Mouse (Mus musculus) liver, embryonic 13.5 days (tissue): Measurements from ENCODE around the gene Npas2. TPM values are rescaled to one million over a fixed set of nuclear protein-coding genes. Genes with fewer than 3 reads are reported as not detected.

Source experiments
- ATAC-seq: fragments of 200-750 bp; cut with Nextera tagmentation; 2 replicates; pipeline ENCODE4 v1.8.0; 2017; ENCODE audit warnings: low read depth, mild to moderate bottlenecking, moderate number of reproducible peaks, moderate library complexity
- DNase-seq: peaks from one replicate; pipeline ENCODE4 v3.0.0; 2022
- H3K27ac ChIP-seq: fragments of 300-500 bp; sonication (generic); 2 replicates; pipeline ENCODE4 v1.5.1; 2015; ENCODE audit warnings: moderate library complexity, mild to moderate bottlenecking, inconsistent platforms
- H3K27me3 ChIP-seq: fragments of 300-500 bp; sonication (generic); 2 replicates; pipeline ENCODE4 v1.6.1; 2015; ENCODE audit warnings: mild to moderate bottlenecking, inconsistent platforms
- H3K36me3 ChIP-seq: fragments of 300-500 bp; sonication (generic); 2 replicates; pipeline ENCODE4 v1.6.1; 2015; ENCODE audit warnings: mild to moderate bottlenecking, inconsistent platforms
- H3K4me1 ChIP-seq: fragments of 300-500 bp; sonication (generic); replicated peaks from 2 replicates; pipeline ENCODE4 v1.6.1; 2015; ENCODE audit warnings: inconsistent platforms
- H3K4me2 ChIP-seq: fragments of 300-500 bp; sonication (generic); 2 replicates; pipeline ENCODE4 v1.6.1; 2015; ENCODE audit warnings: inconsistent platforms, mild to moderate bottlenecking, moderate library complexity
- H3K4me3 ChIP-seq: fragments of 300-500 bp; sonication (generic); replicated peaks from 2 replicates; pipeline ENCODE4 v1.5.1; 2015; ENCODE audit warnings: mild to moderate bottlenecking, inconsistent platforms
- H3K9ac ChIP-seq: fragments of 300-500 bp; sonication (generic); 2 replicates; pipeline ENCODE4 v1.6.1; 2015; ENCODE audit warnings: mild to moderate bottlenecking, inconsistent platforms
- H3K9me3 ChIP-seq: fragments of 300-500 bp; sonication (generic); replicated peaks from 2 replicates; pipeline ENCODE4 v1.6.1; 2016; ENCODE audit warnings: inconsistent platforms
- WGBS: fragments of 180-500 bp; shearing (Covaris S2); methylation state at CpG from one replicate; pipeline ENCODE4 v1.1.7; 2015; ENCODE audit not compliant: insufficient replicate concordance; 5-methylcytosine and 5-hydroxymethylcytosine counted together
- polyA plus RNA-seq: library from polyadenylated mRNA; unstranded; fragments of >200 nt; fragmentation: Nextera tagmentation; extraction: Ambion mirVana; gene quantifications from 2 replicates; pipeline ENCODE4 v1.2.1, GENCODE M21; 2015

Npas2 gene
- polyA plus RNA-seq, 1 experiment from 2014 or later, result 0.13 TPM

DNA sequence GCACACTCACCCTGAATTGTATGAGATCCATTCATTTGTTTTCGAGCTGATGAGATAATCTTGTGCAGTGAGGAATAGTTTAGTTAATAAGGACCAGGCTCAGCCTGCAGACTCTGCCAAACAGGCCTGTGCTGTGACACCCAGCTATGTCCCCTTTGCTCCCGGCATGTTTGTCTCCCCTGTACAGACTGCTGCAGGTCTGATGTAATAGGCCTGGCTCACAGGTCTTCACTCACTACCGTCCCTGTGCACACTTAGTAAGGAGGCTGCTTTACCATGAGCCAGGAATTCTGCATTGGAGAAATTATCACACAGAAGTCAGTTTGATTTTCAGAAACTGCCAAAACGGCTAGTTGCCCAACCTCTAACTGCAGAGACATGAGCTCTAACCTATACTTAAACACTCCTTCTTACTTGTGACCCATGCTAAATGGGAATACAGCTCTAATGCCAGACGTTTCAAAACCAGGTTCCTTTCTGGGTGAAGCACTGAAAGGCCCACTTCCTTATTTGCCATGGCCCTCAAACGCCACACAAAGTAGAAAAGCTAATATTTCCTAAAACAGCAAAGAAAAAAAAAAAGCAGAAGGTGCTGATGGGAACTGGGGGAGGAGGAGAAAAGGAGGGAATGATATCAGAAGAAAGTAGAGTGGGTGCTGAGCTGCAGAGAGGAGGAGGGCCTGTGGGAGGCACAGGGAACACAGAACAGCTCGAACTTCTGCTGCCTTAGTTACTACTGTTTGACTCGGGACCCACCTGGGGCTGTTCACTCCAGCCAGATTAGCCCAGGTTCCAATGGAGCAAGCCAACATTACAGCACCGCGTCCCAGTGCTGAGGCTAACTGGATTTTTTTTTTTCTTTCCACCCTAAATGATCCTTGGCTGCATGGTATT, 120.1 kb downstream of the Npas2 start:
- H3K9me3 ChIP-seq, result no peaks in the 10 kb centered on the region
- WGBS, result 46% methylated on average over 10 of the region's 10 CpGs
- H3K4me2 ChIP-seq, result no peak overlapping the region
- no peak overlapping the region for H3K4me3 ChIP-seq
- DNase-seq (no peak), ATAC-seq (no peak)
- no peak overlapping the region for H3K9ac ChIP-seq
- no peak overlapping the region for H3K27ac ChIP-seq
- H3K27me3 ChIP-seq, result no peaks in the 10 kb centered on the region
- H3K4me1 ChIP-seq, result no peaks in the 10 kb centered on the region
- H3K36me3 ChIP-seq, result no peaks in the 10 kb centered on the region

DNA sequence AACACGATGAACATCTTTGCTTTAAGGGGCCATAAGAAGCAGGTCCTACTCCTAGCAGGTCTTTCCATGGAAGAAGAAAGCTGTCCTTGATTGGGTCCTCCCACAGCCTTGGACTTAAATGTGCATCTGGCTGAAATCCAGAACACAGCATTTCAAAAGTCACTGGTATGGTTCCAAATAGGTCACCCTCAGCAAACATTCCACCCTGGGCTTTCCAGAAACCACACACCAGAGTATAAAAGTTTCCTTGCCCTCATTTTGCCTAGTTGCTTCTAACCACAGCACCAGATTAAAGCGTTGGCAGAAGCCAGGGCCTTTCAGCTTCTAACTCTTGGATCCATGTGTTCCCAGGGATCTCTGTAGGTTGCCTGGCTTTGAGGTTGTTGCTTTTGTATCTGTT, 124.4 kb downstream of the Npas2 start:
- Histone ChIP-seq H3K9ac (no peak overlapping the region), H3K27me3 (no peaks in the 10 kb centered on the region), H3K4me3 (no peak overlapping the region), H3K27ac (no peak overlapping the region), H3K9me3 (no peaks in the 10 kb centered on the region), H3K4me1 (no peaks in the 10 kb centered on the region), H3K36me3 (no peaks in the 10 kb centered on the region), H3K4me2 (no peak overlapping the region)
- WGBS, result 51% methylated on average over 2 of the region's 2 CpGs
- DNase-seq, result no peak
- ATAC-seq, result no peak

- Histone ChIP-seq H3K9me3 (no peaks in the 10 kb centered on the region), H3K27me3 (no peaks in the 10 kb centered on the region), H3K36me3 (no peaks in the 10 kb centered on the region), H3K9ac (no peak overlapping the region), H3K27ac (no peak overlapping the region), H3K4me1 (no peaks in the 10 kb centered on the region), H3K4me2 (no peak overlapping the region), H3K4me3 (no peak overlapping the region)
- no peak for DNase-seq
- ATAC-seq, result no peak
- WGBS, result 71% methylated on average over 7 of the region's 7 CpGs
Observed at GRCm38 (mm10) chr1:39318870-39319269, 125.3 kb downstream of the Npas2 start.

- Histone ChIP-seq H3K9ac (no peak overlapping the region), H3K4me2 (no peak overlapping the region), H3K36me3 (no peaks in the 10 kb centered on the region), H3K4me1 (no peaks in the 10 kb centered on the region), H3K4me3 (no peak overlapping the region), H3K27me3 (no peaks in the 10 kb centered on the region), H3K27ac (no peak overlapping the region), H3K9me3 (no peaks in the 10 kb centered on the region)
- DNase-seq (no peak), ATAC-seq (no peak)
- 57% methylated on average over 6 of the region's 6 CpGs for WGBS
Observed at GRCm38 (mm10) chr1:39321954-39322353, 128.4 kb downstream of the Npas2 start.

DNA sequence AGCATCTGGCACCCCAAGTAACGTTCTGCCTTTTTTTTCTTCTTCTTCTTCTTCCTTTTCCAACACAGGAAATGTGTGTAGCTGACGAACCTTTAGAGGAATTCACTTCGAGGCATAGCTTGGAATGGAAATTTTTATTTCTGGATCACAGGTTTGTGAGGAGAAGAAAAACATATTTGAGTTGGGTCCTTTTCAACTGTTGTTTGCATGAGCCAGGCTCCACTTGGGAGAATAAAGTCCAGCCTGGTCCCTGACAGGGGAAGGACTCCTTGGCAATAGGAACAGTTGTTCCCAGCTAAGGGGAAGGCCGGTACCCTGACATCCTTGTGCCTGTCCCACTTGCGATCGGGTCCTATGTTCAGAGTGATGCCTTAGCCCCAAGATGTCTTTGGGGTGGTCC, 131.7 kb downstream of the Npas2 start:
- ATAC-seq, result no peak
- H3K36me3 ChIP-seq, result no peaks in the 10 kb centered on the region
- H3K27me3 ChIP-seq, result no peaks in the 10 kb centered on the region
- H3K9me3 ChIP-seq, result no peaks in the 10 kb centered on the region
- no peak overlapping the region for H3K4me2 ChIP-seq
- no peak overlapping the region for H3K9ac ChIP-seq
- no peak overlapping the region for H3K27ac ChIP-seq
- no peak for DNase-seq
- H3K4me1 ChIP-seq, result no peaks in the 10 kb centered on the region
- H3K4me3 ChIP-seq, result no peak overlapping the region
- WGBS, result 65% methylated on average over 6 of the region's 6 CpGs

DNA sequence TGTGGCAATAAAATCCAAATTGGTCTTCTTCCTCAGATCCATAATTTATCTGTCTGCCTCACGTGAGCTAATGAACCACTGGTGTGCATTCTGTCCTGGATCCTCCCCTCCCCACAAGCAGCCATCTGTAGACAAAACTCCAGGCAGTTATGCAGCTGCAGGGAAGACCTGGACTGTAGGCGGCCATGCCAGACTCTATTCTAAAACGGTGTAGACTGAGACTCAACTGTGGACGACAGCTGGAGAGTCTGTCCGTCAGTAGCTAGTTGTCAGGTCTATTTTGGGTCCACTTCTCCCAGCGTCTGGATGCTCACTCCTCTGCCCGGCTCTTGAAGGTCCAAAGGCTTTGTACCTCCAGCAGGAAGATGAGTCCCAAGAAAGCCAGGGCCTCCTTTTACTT, 134.0 kb downstream of the Npas2 start:
- whole genome bisulfite sequencing, result 59% methylated on average over 7 of the region's 7 CpGs

DNA sequence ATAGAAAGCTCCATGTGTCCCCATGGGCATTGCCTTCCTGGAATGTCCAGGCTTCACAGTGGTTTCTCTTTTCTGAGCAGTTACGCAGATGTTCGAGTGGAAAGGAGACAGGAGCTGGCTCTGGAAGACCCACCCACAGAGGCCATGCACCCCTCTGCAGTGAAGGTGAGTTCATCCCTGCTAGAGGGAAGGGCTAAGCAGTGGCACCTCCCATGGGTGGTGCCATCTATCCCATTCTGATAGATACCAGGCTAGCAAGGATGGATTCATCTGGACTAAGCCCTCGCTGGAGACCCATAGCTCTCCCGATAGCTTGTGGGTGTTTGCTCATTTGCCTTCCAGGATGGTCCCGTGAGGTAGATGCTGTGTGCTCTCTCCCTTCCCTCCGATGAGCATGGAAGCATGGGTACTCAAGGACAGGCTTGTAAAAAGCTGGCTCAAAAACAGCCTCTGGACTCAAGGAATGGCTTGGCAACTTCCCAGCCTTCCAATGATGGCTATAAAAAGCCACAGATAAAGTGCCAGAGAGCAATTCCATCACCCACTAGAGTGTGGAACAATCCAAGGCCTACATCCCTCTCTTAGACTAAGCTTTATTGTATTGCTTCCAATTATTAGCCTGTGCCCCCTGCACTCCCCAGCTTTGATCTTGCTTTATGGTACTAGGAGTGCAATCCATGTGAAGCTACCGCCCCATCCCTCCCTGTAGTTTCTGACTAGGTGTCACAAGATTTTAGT, 137.5 kb downstream of the Npas2 start:
- Histone ChIP-seq H3K4me1 (no peaks in the 10 kb centered on the region), H3K9ac (no peak overlapping the region), H3K27me3 (peaks cover 14% of the 10 kb centered on the region; the same call in 1 of the 2 replicates), H3K4me3 (no peak overlapping the region), H3K9me3 (no peaks in the 10 kb centered on the region), H3K27ac (no peak overlapping the region), H3K4me2 (no peak overlapping the region), H3K36me3 (no peaks in the 10 kb centered on the region)
- 72% methylated on average over 7 of the region's 7 CpGs for WGBS
- no peak for DNase-seq
- ATAC-seq, result no peak

More for the DNA sequence above, 134.0 kb downstream of the Npas2 start:
- Histone ChIP-seq H3K36me3 (no peaks in the 10 kb centered on the region), H3K4me1 (no peaks in the 10 kb centered on the region), H3K4me2 (no peak overlapping the region), H3K9ac (no peak overlapping the region), H3K27ac (no peak overlapping the region), H3K9me3 (no peaks in the 10 kb centered on the region), H3K4me3 (no peak overlapping the region), H3K27me3 (no peaks in the 10 kb centered on the region)
- no peak for ATAC-seq
- DNase-seq, result no peak

DNA sequence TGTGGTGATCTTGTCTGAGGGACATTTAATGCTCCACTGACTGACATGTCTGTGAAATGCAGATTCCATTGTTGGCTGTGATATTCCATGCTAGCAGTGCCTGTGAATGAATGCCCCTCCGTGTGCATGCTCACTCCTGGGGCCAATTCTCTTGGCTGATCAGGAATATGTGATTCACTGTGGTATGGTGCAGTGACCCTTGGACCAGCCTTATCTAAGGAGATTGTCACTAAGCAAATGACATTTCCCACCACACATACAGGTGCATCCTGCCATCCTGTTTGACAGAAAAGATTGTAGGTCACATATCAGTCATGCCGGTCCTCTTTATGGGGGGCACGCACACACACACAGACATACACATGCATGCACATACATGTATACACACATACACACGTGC, 138.9 kb downstream of the Npas2 start:
- DNase-seq (no peak), ATAC-seq (no peak)
- H3K27ac ChIP-seq, result no peak overlapping the region
- H3K9ac ChIP-seq, result no peak overlapping the region
- H3K4me1 ChIP-seq, result no peaks in the 10 kb centered on the region
- H3K36me3 ChIP-seq, result no peaks in the 10 kb centered on the region
- peaks cover 22% of the 10 kb centered on the region; the same call in 1 of the 2 replicates for H3K27me3 ChIP-seq
- no peak overlapping the region for H3K4me3 ChIP-seq
- WGBS, result 55% methylated on average over 4 of the region's 4 CpGs
- no peaks in the 10 kb centered on the region for H3K9me3 ChIP-seq
- H3K4me2 ChIP-seq, result no peak overlapping the region

GRCm38 (mm10) chr1:39335561-39336196, 142.1 kb downstream of the Npas2 start:
- H3K4me2 ChIP-seq, result no peak overlapping the region
- H3K36me3 ChIP-seq, result no peaks in the 10 kb centered on the region
- 38% methylated on average over 15 of the region's 15 CpGs for WGBS
- ATAC-seq (no peak), DNase-seq (no peak)
- H3K4me3 ChIP-seq, result no peak overlapping the region
- no peak overlapping the region for H3K27ac ChIP-seq
- H3K9ac ChIP-seq, result no peak overlapping the region
- no peaks in the 10 kb centered on the region for H3K4me1 ChIP-seq
- peaks cover 25% of the 10 kb centered on the region; the same call in 1 of the 2 replicates for H3K27me3 ChIP-seq
- no peaks in the 10 kb centered on the region for H3K9me3 ChIP-seq

DNA sequence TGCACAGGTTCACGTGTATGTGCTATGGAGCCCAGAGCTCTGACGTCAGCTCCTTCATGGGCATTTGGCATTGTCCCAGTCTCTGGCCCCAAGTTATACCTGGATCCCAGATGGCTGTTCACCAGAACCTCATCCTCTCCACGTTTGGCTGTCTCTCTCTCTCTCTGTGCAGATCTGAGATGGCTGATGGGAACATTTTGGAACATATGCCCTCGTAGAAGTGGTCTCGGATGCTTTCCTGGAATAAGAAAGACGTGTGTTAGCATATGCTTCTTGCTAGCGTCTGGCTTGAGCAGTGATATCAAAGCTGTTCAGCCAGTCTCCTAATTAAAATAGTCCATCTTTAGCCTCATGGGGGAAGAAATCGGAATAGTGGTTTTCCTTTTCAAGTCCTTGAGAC, 143.3 kb downstream of the Npas2 start:
- no peak overlapping the region for H3K27ac ChIP-seq
- no peak overlapping the region for H3K9ac ChIP-seq
- DNase-seq (no peak), ATAC-seq (no peak)
- no peaks in the 10 kb centered on the region for H3K4me1 ChIP-seq
- no peak overlapping the region for H3K4me3 ChIP-seq
- WGBS, result 68% methylated on average over 8 of the region's 8 CpGs
- no peak overlapping the region for H3K4me2 ChIP-seq
- peaks cover 25% of the 10 kb centered on the region; the same call in 1 of the 2 replicates for H3K27me3 ChIP-seq
- H3K9me3 ChIP-seq, result no peaks in the 10 kb centered on the region
- H3K36me3 ChIP-seq, result no peaks in the 10 kb centered on the region

- Histone ChIP-seq H3K9ac (no peak overlapping the region), H3K36me3 (no peaks in the 10 kb centered on the region), H3K9me3 (no peaks in the 10 kb centered on the region), H3K4me2 (no peak overlapping the region), H3K27me3 (peaks cover 25% of the 10 kb centered on the region; the same call in 1 of the 2 replicates), H3K4me1 (no peaks in the 10 kb centered on the region), H3K27ac (no peak overlapping the region), H3K4me3 (no peak overlapping the region)
- 60% methylated on average over 10 of the region's 10 CpGs for WGBS
- DNase-seq (no peak), ATAC-seq (no peak)
Observed at GRCm38 (mm10) chr1:39338831-39339230, 145.3 kb downstream of the Npas2 start.
